Mouse (Mus musculus) intestine, postnatal 0 days (tissue): ENCODE data around the gene Cnn2. TPM values are rescaled to one million over a fixed set of nuclear protein-coding genes. Genes with fewer than 3 reads are reported as not detected.

Source experiments
- ATAC-seq: fragments of 200-750 bp; cut with Nextera tagmentation; 2 replicates; pipeline ENCODE4 v1.8.0; 2017; ENCODE audit warnings: mild to moderate bottlenecking, moderate TSS enrichment, moderate library complexity
- H3K27ac ChIP-seq: fragments of 300-500 bp; sonication (generic); 2 replicates; pipeline ENCODE4 v1.5.1; 2014; ENCODE audit warnings: mild to moderate bottlenecking, low read depth, low read length, moderate library complexity
- H3K27me3 ChIP-seq: fragments of 300-500 bp; sonication (generic); replicated peaks from 2 replicates; pipeline ENCODE4 v1.6.1; 2014; ENCODE audit warnings: low read length, mixed read lengths; ENCODE audit not compliant: control insufficient read depth, insufficient read depth
- H3K36me3 ChIP-seq: fragments of 300-500 bp; sonication (generic); 2 replicates; pipeline ENCODE4 v1.6.1; 2014; ENCODE audit warnings: mild to moderate bottlenecking, moderate library complexity; ENCODE audit not compliant: control insufficient read depth, insufficient read depth
- H3K4me1 ChIP-seq: fragments of 300-500 bp; sonication (generic); replicated peaks from 2 replicates; pipeline ENCODE4 v1.6.1; 2014; ENCODE audit warnings: antibody characterized with exemption, low read length, mixed read lengths; ENCODE audit not compliant: control insufficient read depth, insufficient read depth
- H3K4me2 ChIP-seq: fragments of 300-500 bp; sonication (generic); replicated peaks from 2 replicates; pipeline ENCODE4 v1.6.1; 2014; ENCODE audit warnings: low read depth, mild to moderate bottlenecking, moderate library complexity
- H3K4me3 ChIP-seq: fragments of 300-500 bp; sonication (generic); 2 replicates; pipeline ENCODE4 v1.5.1; 2014; ENCODE audit warnings: low read depth, low read length
- H3K9ac ChIP-seq: fragments of 300-500 bp; sonication (generic); 2 replicates; pipeline ENCODE4 v1.6.1; 2014; ENCODE audit warnings: mild to moderate bottlenecking, low read depth, low read length
- H3K9me3 ChIP-seq: fragments of 300-500 bp; sonication (generic); 2 replicates; pipeline ENCODE4 v1.6.1; 2016; ENCODE audit warnings: mixed run types; ENCODE audit not compliant: control insufficient read depth
- CTCF ChIP-seq: sonication (generic); IDR thresholded peaks from 2 replicates; pipeline ENCODE4 v1.5.1; 2016; ENCODE audit warnings: low read depth, mild to moderate bottlenecking, control low read depth, antibody characterized with exemption, moderate library complexity
- WGBS: fragments of 180-500 bp; shearing (Covaris S2); extraction: QIAGEN DNeasy Blood & Tissue Kit; methylation state at CpG from one replicate; pipeline ENCODE4 v1.1.7; 2014; 5-methylcytosine and 5-hydroxymethylcytosine counted together
- polyA plus RNA-seq: library from polyadenylated mRNA; unstranded; fragments of >200 nt; fragmentation: Nextera tagmentation; extraction: Ambion mirVana; gene quantifications from 2 replicates; pipeline ENCODE4 v1.2.1, GENCODE M21; 2015

Cnn2 gene
- polyA plus RNA-seq, 1 experiment from 2014 or later: 109 TPM

GRCm38 (mm10) chr10:80017361-80017760 lies 29.0 kb downstream of the Cnn2 start:
- Histone ChIP-seq H3K4me1 (no peaks in the 10 kb centered on the region), H3K9ac (no peak overlapping the region), H3K27me3 (peaks cover 13% of the 10 kb centered on the region; the same call in 1 of the 2 replicates), H3K36me3 (peaks cover 5% of the 10 kb centered on the region; the same call in 1 of the 2 replicates), H3K4me3 (no peak overlapping the region; the same call in 1 of the 2 replicates), H3K4me2 (0 out of 2 replicates have a peak overlapping the region, but pooled peaks have one; percentile 3), H3K27ac (no peak overlapping the region), H3K9me3 (no peaks in the 10 kb centered on the region)
- no peak for ATAC-seq
- WGBS: 56% methylated on average over 3 of the region's 3 CpGs
- TF ChIP-seq CTCF: no peak

- no peak overlapping the region for H3K9ac ChIP-seq
- no peaks in the 10 kb centered on the region for H3K9me3 ChIP-seq
- no peak overlapping the region for H3K27ac ChIP-seq
- H3K4me2 ChIP-seq: 0 out of 2 replicates have a peak overlapping the region, but pooled peaks have one; percentile 3
- no peak for TF ChIP-seq CTCF
- 88% methylated on average over 14 of the region's 14 CpGs for WGBS
- peaks cover 13% of the 10 kb centered on the region; the same call in 1 of the 2 replicates for H3K27me3 ChIP-seq
- no peak overlapping the region for H3K4me3 ChIP-seq
- ATAC-seq: no peak
- no peaks in the 10 kb centered on the region for H3K4me1 ChIP-seq
- peaks cover 5% of the 10 kb centered on the region; the same call in 1 of the 2 replicates for H3K36me3 ChIP-seq
Observed at GRCm38 (mm10) chr10:80017771-80018170, 29.4 kb downstream of the Cnn2 start.

GRCm38 (mm10) chr10:80018739-80019297 lies 30.4 kb downstream of the Cnn2 start:
- no peak overlapping the region for H3K4me3 ChIP-seq
- peaks cover 9% of the 10 kb centered on the region; the same call in 1 of the 2 replicates for H3K27me3 ChIP-seq
- H3K36me3 ChIP-seq: no peaks in the 10 kb centered on the region
- H3K4me1 ChIP-seq: no peaks in the 10 kb centered on the region
- no peaks in the 10 kb centered on the region for H3K9me3 ChIP-seq
- TF ChIP-seq CTCF: 0 out of 2 replicates have a peak, but pooled peaks have one; percentile 10
- H3K4me2 ChIP-seq: peak overlapping the region; percentile 37; the same call in 1 of the 2 replicates
- ATAC-seq: 0 out of 2 replicates have a peak, but pooled peaks have one; percentile 32
- H3K27ac ChIP-seq: no peak overlapping the region
- WGBS: 5% methylated on average over 14 of the region's 15 CpGs
- H3K9ac ChIP-seq: no peak overlapping the region

- Histone ChIP-seq H3K4me2 (peak overlapping the region; percentile 37), H3K9me3 (no peaks in the 10 kb centered on the region), H3K9ac (peak overlapping the region; percentile 4; the same call in 1 of the 2 replicates), H3K36me3 (no peaks in the 10 kb centered on the region), H3K27me3 (0 out of 2 replicates have a peak, but pooled peaks cover 3% of the 10 kb centered on the region), H3K27ac (no peak overlapping the region), H3K4me3 (no peak overlapping the region), H3K4me1 (no peaks in the 10 kb centered on the region)
- peak; percentile 26; the same call in 1 of the 2 replicates for TF ChIP-seq CTCF
- 26% methylated on average over 20 of the region's 20 CpGs for WGBS
- ATAC-seq: no peak
Observed at GRCm38 (mm10) chr10:80019471-80020131, 31.2 kb downstream of the Cnn2 start.

GRCm38 (mm10) chr10:80020191-80020590 lies 31.8 kb downstream of the Cnn2 start:
- no peak overlapping the region for H3K4me3 ChIP-seq
- no peak overlapping the region for H3K27ac ChIP-seq
- no peaks in the 10 kb centered on the region for H3K36me3 ChIP-seq
- no peaks in the 10 kb centered on the region for H3K9me3 ChIP-seq
- no peaks in the 10 kb centered on the region for H3K4me1 ChIP-seq
- ATAC-seq: no peak
- no peak for TF ChIP-seq CTCF
- 61% methylated on average over 11 of the region's 11 CpGs for WGBS
- H3K4me2 ChIP-seq: no peak overlapping the region
- 0 out of 2 replicates have a peak, but pooled peaks cover 3% of the 10 kb centered on the region for H3K27me3 ChIP-seq
- H3K9ac ChIP-seq: no peak overlapping the region

- Histone ChIP-seq H3K27me3 (0 out of 2 replicates have a peak, but pooled peaks cover 3% of the 10 kb centered on the region), H3K9me3 (no peaks in the 10 kb centered on the region), H3K9ac (no peak overlapping the region), H3K27ac (no peak overlapping the region), H3K4me3 (no peak overlapping the region), H3K4me2 (no peak overlapping the region), H3K36me3 (no peaks in the 10 kb centered on the region), H3K4me1 (no peaks in the 10 kb centered on the region)
- TF ChIP-seq CTCF: peak; percentile 22; the same call in 1 of the 2 replicates
- WGBS: 79% methylated on average over 18 of the region's 18 CpGs
- ATAC-seq: no peak
Observed at GRCm38 (mm10) chr10:80020603-80021319, 32.4 kb downstream of the Cnn2 start.
